Mouse (Mus musculus): ENCODE measurements around the gene Plac9b. TPM values are rescaled to one million over a fixed set of nuclear protein-coding genes. Genes with fewer than 3 reads are reported as not detected.

The Plac9b gene
- polyA plus RNA-seq (2015; fragmentation: Illumina TruSeq; extraction: RNeasy Lipid Tissue Mini Kit (QIAGEN cat#74804); ENCODE audit: low read depth, low replicate concordance), result 25.5 TPM

GRCm38 (mm10) chr14:26182380-26182779, at the start of gene Plac9b:
Gene Plac9b (minus strand): TSS chr14:26182480.

GRCm38 (mm10) chr14:26206926-26207247, 24.6 kb upstream of the Plac9b start, which contains the start of gene Tmem254b:
Gene Tmem254b (minus strand): TSS chr14:26207041.

GRCm38 (mm10) chr14:26118150-26118549, 64.1 kb downstream of the Plac9b start, which contains the start of gene Duxbl2:
Gene Duxbl2 (plus strand): TSS chr14:26118349.

Other genes starting within 250 kb of the Plac9b start
- not detected for gene Cphx1, start 244.2 kb downstream of the Plac9b start, polyA plus RNA-seq (2015; fragmentation: Illumina TruSeq; extraction: RNeasy Lipid Tissue Mini Kit (QIAGEN cat#74804); ENCODE audit: low read depth, low replicate concordance)
- gene Duxbl1, start 203.9 kb downstream of the Plac9b start, polyA plus RNA-seq (2015; fragmentation: Illumina TruSeq; extraction: RNeasy Lipid Tissue Mini Kit (QIAGEN cat#74804); ENCODE audit: low read depth, low replicate concordance), result 1.3 TPM
- 24.5 TPM for gene Gm9780, start 139.8 kb downstream of the Plac9b start, polyA plus RNA-seq (2015; fragmentation: Illumina TruSeq; extraction: RNeasy Lipid Tissue Mini Kit (QIAGEN cat#74804); ENCODE audit: low read depth, low replicate concordance)
- gene Tmem254c, start 115.1 kb downstream of the Plac9b start, polyA plus RNA-seq (2015; fragmentation: Illumina TruSeq; extraction: RNeasy Lipid Tissue Mini Kit (QIAGEN cat#74804); ENCODE audit: low read depth, low replicate concordance), result 17.4 TPM
- not detected for gene Cphx2, start 101.0 kb downstream of the Plac9b start, polyA plus RNA-seq (2015; fragmentation: Illumina TruSeq; extraction: RNeasy Lipid Tissue Mini Kit (QIAGEN cat#74804); ENCODE audit: low read depth, low replicate concordance)
- gene Cphx3, start 100.2 kb downstream of the Plac9b start, polyA plus RNA-seq (2015; fragmentation: Illumina TruSeq; extraction: RNeasy Lipid Tissue Mini Kit (QIAGEN cat#74804); ENCODE audit: low read depth, low replicate concordance), result not detected
- not detected for gene Duxbl2, start 64.1 kb downstream of the Plac9b start, polyA plus RNA-seq (2015; fragmentation: Illumina TruSeq; extraction: RNeasy Lipid Tissue Mini Kit (QIAGEN cat#74804); ENCODE audit: low read depth, low replicate concordance)
- gene Tmem254b, start 24.6 kb upstream of the Plac9b start, polyA plus RNA-seq (2015; fragmentation: Illumina TruSeq; extraction: RNeasy Lipid Tissue Mini Kit (QIAGEN cat#74804); ENCODE audit: low read depth, low replicate concordance), result 59.6 TPM
- gene Duxbl3, start 75.5 kb upstream of the Plac9b start, polyA plus RNA-seq (2015; fragmentation: Illumina TruSeq; extraction: RNeasy Lipid Tissue Mini Kit (QIAGEN cat#74804); ENCODE audit: low read depth, low replicate concordance), result 1.1 TPM

All from brain, adult 10 weeks (tissue).